Mouse (Mus musculus) midbrain, embryonic 16.5 days (tissue): Measurements from ENCODE around the gene Zfp451. TPM values are rescaled to one million over a fixed set of nuclear protein-coding genes. Genes with fewer than 3 reads are reported as not detected.

Source experiments
- ATAC-seq: fragments of 200-750 bp; cut with Nextera tagmentation; 2 replicates; pipeline ENCODE4 v1.8.0; 2017; ENCODE audit warnings: moderate TSS enrichment
- H3K27ac ChIP-seq: fragments of 300-500 bp; sonication (generic); 2 replicates; pipeline ENCODE4 v1.5.1; 2014; ENCODE audit warnings: mild to moderate bottlenecking, low read length, mixed read lengths
- H3K27me3 ChIP-seq: fragments of 300-500 bp; sonication (generic); 2 replicates; pipeline ENCODE4 v1.6.1; 2014; ENCODE audit warnings: low read depth, low read length, mixed read lengths; ENCODE audit not compliant: control insufficient read depth, insufficient read depth
- H3K36me3 ChIP-seq: fragments of 300-500 bp; sonication (generic); 2 replicates; pipeline ENCODE4 v1.6.1; 2014; ENCODE audit warnings: mild to moderate bottlenecking, low read length, moderate library complexity, mixed read lengths; ENCODE audit not compliant: control insufficient read depth, insufficient read depth
- H3K4me1 ChIP-seq: fragments of 300-500 bp; sonication (generic); 2 replicates; pipeline ENCODE4 v1.6.1; 2014; ENCODE audit warnings: mild to moderate bottlenecking, low read length, mixed read lengths; ENCODE audit not compliant: control insufficient read depth, insufficient read depth
- H3K4me2 ChIP-seq: fragments of 300-500 bp; sonication (generic); 2 replicates; pipeline ENCODE4 v1.6.1; 2014; ENCODE audit warnings: mild to moderate bottlenecking, low read length, mixed read lengths
- H3K4me3 ChIP-seq: fragments of 300-500 bp; sonication (generic); 2 replicates; pipeline ENCODE4 v1.5.1; 2014; ENCODE audit warnings: low read depth, mild to moderate bottlenecking, low read length, moderate library complexity, mixed read lengths
- H3K9ac ChIP-seq: fragments of 300-500 bp; sonication (generic); 2 replicates; pipeline ENCODE4 v1.6.1; 2014; ENCODE audit warnings: low read depth, low read length, mixed read lengths
- H3K9me3 ChIP-seq: fragments of 300-500 bp; sonication (generic); replicated peaks from 2 replicates; pipeline ENCODE4 v1.6.1; 2014; ENCODE audit warnings: mild to moderate bottlenecking, low read length, mixed read lengths; ENCODE audit not compliant: control insufficient read depth, poor library complexity, severe bottlenecking
- WGBS: fragments of 180-500 bp; shearing (Covaris S2); extraction: QIAGEN DNeasy Blood & Tissue Kit; methylation state at CpG from one replicate; pipeline ENCODE4 v1.1.7; 2014; 5-methylcytosine and 5-hydroxymethylcytosine counted together
- polyA plus RNA-seq: library from polyadenylated mRNA; unstranded; fragments of >200 nt; fragmentation: Nextera tagmentation; extraction: Ambion mirVana; gene quantifications from 2 replicates; pipeline ENCODE4 v1.2.1, GENCODE M21; 2015

Zfp451 gene
- polyA plus RNA-seq, 1 experiment from 2014 or later, result 44.2 TPM

DNA sequence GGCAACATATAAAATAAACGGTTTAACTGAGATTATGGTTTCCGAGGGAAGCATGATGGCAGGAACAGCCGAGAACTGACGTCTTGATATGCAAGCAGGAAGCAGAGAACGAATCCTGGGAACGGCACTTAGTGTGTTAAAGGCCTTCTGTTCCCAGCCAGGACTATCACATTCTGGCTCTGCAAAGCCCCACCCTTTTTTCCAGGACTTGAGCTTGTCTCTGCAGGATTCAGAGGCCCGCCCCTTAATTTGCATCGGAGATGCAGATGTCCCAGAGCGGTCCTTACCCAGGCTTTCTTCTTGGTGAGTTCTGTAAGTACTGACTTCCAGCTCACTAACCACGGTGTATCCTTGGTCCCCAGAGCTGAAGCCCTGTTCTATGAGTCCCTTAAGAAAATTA, 99.6 kb downstream of the Zfp451 start:
- Histone ChIP-seq H3K9me3 (no peaks in the 10 kb centered on the region), H3K4me3 (no peak overlapping the region), H3K9ac (no peak overlapping the region), H3K4me2 (no peak overlapping the region), H3K27ac (no peak overlapping the region), H3K27me3 (no peaks in the 10 kb centered on the region), H3K4me1 (0 out of 2 replicates have a peak, but pooled peaks cover 3% of the 10 kb centered on the region), H3K36me3 (no peaks in the 10 kb centered on the region)
- 4% methylated on average over 10 of the region's 10 CpGs for WGBS
- no peak for ATAC-seq

DNA sequence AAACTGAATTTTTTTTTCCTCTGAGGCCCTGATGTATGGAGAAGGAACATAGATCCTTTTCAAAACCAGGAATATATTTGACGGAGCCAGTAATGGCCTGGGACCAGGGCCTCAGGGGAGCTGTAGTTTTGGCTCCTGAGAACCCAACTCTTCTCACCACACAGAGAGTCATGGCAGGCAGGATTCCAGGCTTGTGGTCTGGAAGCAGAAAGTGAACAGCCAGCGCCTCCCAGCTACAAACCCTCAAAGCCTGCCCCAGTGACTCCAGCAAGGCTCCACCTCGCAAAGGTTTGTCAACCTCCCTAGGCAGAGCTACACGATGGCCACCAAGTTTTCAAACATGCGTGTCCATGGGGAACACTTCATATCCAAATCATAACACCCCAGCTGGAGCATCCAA, 102.4 kb downstream of the Zfp451 start:
- Histone ChIP-seq H3K4me2 (no peak overlapping the region), H3K9me3 (no peaks in the 10 kb centered on the region), H3K36me3 (no peaks in the 10 kb centered on the region), H3K9ac (no peak overlapping the region), H3K4me3 (no peak overlapping the region), H3K27me3 (no peaks in the 10 kb centered on the region), H3K4me1 (no peaks in the 10 kb centered on the region), H3K27ac (no peak overlapping the region)
- ATAC-seq, result no peak
- 93% methylated on average over 5 of the region's 5 CpGs for WGBS

Other genes with a start within 250 kb of the Zfp451 start
- gene Prim2, start 144.8 kb downstream of the Zfp451 start, polyA plus RNA-seq, result 21.4 and 22.9 TPM in 2 replicates
- 33.3 and 35.9 TPM in 2 replicates for gene Rab23, start 94.7 kb downstream of the Zfp451 start, polyA plus RNA-seq
- gene Bag2, start 56.8 kb downstream of the Zfp451 start, polyA plus RNA-seq, result 22.5 and 23.0 TPM in 2 replicates
- gene Bend6, start 93.2 kb upstream of the Zfp451 start, polyA plus RNA-seq, result 58.9 and 76.0 TPM in 2 replicates
- gene Dst, start 93.6 kb upstream of the Zfp451 start, polyA plus RNA-seq, result 36.1 and 39.9 TPM in 2 replicates